Comparison of ENCODE assay signal across 22 mouse cellular contexts in the genomic region with DNA sequence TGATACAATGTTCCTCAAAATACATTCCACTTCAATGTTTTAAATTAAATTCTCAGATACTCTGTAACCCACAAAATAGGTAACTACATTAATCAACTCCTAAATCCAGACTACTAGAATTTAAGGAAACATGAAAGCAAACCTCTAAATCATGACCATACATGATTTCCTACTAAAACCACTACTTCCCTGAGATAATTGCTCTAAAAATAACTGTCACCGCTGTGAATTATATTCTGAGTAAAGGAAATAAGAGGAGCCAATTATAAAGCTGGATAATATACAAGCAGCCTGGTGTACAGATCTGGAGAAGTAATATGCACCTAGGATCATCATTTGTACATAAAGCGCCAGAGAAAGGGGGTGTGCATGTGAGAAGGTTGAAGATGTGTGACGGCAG. TPM values are rescaled to one million over a fixed set of nuclear protein-coding genes. Genes with fewer than 3 reads are reported as not detected.
DNase-seq lines count a peak whose midpoint lies in the region; ATAC-seq and TF ChIP-seq lines count a peak whose summit lies in the region.
"Had no signal": no experiment of that assay in that cellular context is flagged by ENCODE, and none has a peak within 500 bp of the region (broad histone marks: within the 10 kb centered on the region; RNA-seq: fewer than 3 reads in every experiment).

No protein-coding gene starts in this region.

- H3K9ac ChIP-seq in heart, embryonic 12.5 days: no peak overlapping the region
- H3K9ac ChIP-seq in heart, embryonic 16.5 days (ENCODE audit: low read length): peak overlapping the region; percentile 51; the same call in 1 of the 2 replicates
- H3K9ac ChIP-seq in MEL (ENCODE audit: control insufficient read depth, low read depth, low read length, poor library complexity, severe bottlenecking): no peak overlapping the region
- no peak overlapping the region for H3K9ac ChIP-seq in kidney, embryonic 15.5 days
- H3K9ac ChIP-seq: embryonic facial prominence, embryonic 12.5 days; forebrain, embryonic 15.5 days; hindbrain, embryonic 14.5 days had no signal

- TF ChIP-seq EP300 in MEL (IDR thresholded peaks at IDR 0.05; ENCODE audit: low read depth in 1 of 2, low read length in 2 of 2): no peak

- no peaks in the 10 kb centered on the region for H3K27me3 ChIP-seq in heart, embryonic 12.5 days (replicated peaks)
- no peaks in the 10 kb centered on the region for H3K27me3 ChIP-seq in heart, embryonic 16.5 days (ENCODE audit: control insufficient read depth, insufficient read depth, low read length)
- no peaks in the 10 kb centered on the region for H3K27me3 ChIP-seq in MEL (ENCODE audit: control insufficient read depth in 1 of 2, insufficient read depth in 2 of 2, low read length in 2 of 2)
- no peaks in the 10 kb centered on the region for H3K27me3 ChIP-seq in kidney, embryonic 15.5 days
- H3K27me3 ChIP-seq: embryonic facial prominence, embryonic 12.5 days; forebrain, embryonic 15.5 days had no signal

- 50% methylated on average over 3 of the region's 3 CpGs for WGBS in heart, embryonic 12.5 days
- 36% methylated on average over 3 of the region's 3 CpGs for WGBS in heart, embryonic 16.5 days
- 53% methylated on average over 3 of the region's 3 CpGs for WGBS in kidney, embryonic 15.5 days

- peaks cover 65% of the 10 kb centered on the region for H3K4me1 ChIP-seq in heart, embryonic 12.5 days (replicated peaks)
- H3K4me1 ChIP-seq in heart, embryonic 16.5 days (ENCODE audit: control insufficient read depth, insufficient read depth, low read length): peaks cover 52% of the 10 kb centered on the region
- H3K4me1 ChIP-seq in MEL (ENCODE audit: control insufficient read depth in 1 of 2, insufficient read depth in 2 of 2, low read length in 2 of 2): peaks cover 0 to 2% of the 10 kb centered on the region in 2 experiments; a peak in 1 of 4 replicates
- peaks cover 13% of the 10 kb centered on the region; the same call in 1 of the 2 replicates for H3K4me1 ChIP-seq in kidney, embryonic 15.5 days
- H3K4me1 ChIP-seq: embryonic facial prominence, embryonic 12.5 days; forebrain, embryonic 15.5 days; hindbrain, embryonic 10.5 days had no signal

- TF ChIP-seq POLR2A in MEL (IDR thresholded peaks at IDR 0.05; ENCODE audit: control insufficient read depth in 1 of 2, insufficient read depth in 1 of 2, low read depth in 1 of 2, low read length in 2 of 2, poor library complexity in 1 of 2): no peak

- H3K4me3 ChIP-seq in heart, embryonic 12.5 days: no peak overlapping the region
- H3K4me3 ChIP-seq in heart, embryonic 16.5 days (ENCODE audit: low read length): no peak overlapping the region
- no peak overlapping the region for H3K4me3 ChIP-seq in MEL (ENCODE audit: control insufficient read depth in 1 of 2, insufficient read depth in 1 of 2, low read depth in 2 of 2, low read length in 2 of 2)
- no peak overlapping the region for H3K4me3 ChIP-seq in kidney, embryonic 15.5 days (replicated peaks)
- H3K4me3 ChIP-seq: embryonic facial prominence, embryonic 12.5 days; forebrain, embryonic 15.5 days; hindbrain, embryonic 10.5 days had no signal

- no peaks in the 10 kb centered on the region for H3K36me3 ChIP-seq in heart, embryonic 12.5 days
- H3K36me3 ChIP-seq in heart, embryonic 16.5 days (ENCODE audit: control insufficient read depth, insufficient read depth): no peaks in the 10 kb centered on the region
- peaks cover 0 to 2% of the 10 kb centered on the region in 2 experiments; a peak in 2 of 4 replicates for H3K36me3 ChIP-seq in MEL (ENCODE audit: control insufficient read depth in 1 of 2, insufficient read depth in 2 of 2, low read length in 2 of 2)
- no peaks in the 10 kb centered on the region for H3K36me3 ChIP-seq in kidney, embryonic 15.5 days
- H3K36me3 ChIP-seq: embryonic facial prominence, embryonic 12.5 days; forebrain, embryonic 15.5 days; hindbrain, embryonic 10.5 days had no signal

- no peak overlapping the region for H3K4me2 ChIP-seq in heart, embryonic 12.5 days
- H3K4me2 ChIP-seq in heart, embryonic 16.5 days (ENCODE audit: low read depth, low read length): 0 out of 2 replicates have a peak overlapping the region, but pooled peaks have one; percentile 22
- no peak overlapping the region for H3K4me2 ChIP-seq in kidney, embryonic 15.5 days
- H3K4me2 ChIP-seq: embryonic facial prominence, embryonic 12.5 days; forebrain, embryonic 15.5 days; hindbrain, embryonic 14.5 days had no signal

- no peaks in the 10 kb centered on the region for H3K9me3 ChIP-seq in heart, embryonic 12.5 days (replicated peaks)
- H3K9me3 ChIP-seq in heart, embryonic 16.5 days (replicated peaks; ENCODE audit: control insufficient read depth, low read length): no peaks in the 10 kb centered on the region
- no peaks in the 10 kb centered on the region for H3K9me3 ChIP-seq in MEL (replicated peaks; ENCODE audit: insufficient read depth, low read length)
- H3K9me3 ChIP-seq in kidney, embryonic 15.5 days (replicated peaks): no peaks in the 10 kb centered on the region
- H3K9me3 ChIP-seq: embryonic facial prominence, embryonic 12.5 days; forebrain, embryonic 15.5 days; G1E; hindbrain, embryonic 10.5 days had no signal

- no peak for DNase-seq in heart, adult 8-10 months (ENCODE audit: low spot score)
- DNase-seq in heart, postnatal 10 days: no peak
- no peak for DNase-seq in MEL (ENCODE audit: low read depth, low spot score)
- DNase-seq in lung, postnatal 14 days: no peak
- DNase-seq: adrenal gland, postnatal 10 days; B cell, adult 2 months; cerebellum, adult 11 months; cerebellum, adult 8-10 months; cerebellum, postnatal 14 days; gastrocnemius, postnatal 14 days; kidney, adult 2 months had no signal

- peaks cover 26% of the 10 kb centered on the region for H3K79me2 ChIP-seq in MEL (ENCODE audit: control insufficient read depth, insufficient read depth, low read length, poor library complexity)

- no peak for ATAC-seq in heart, embryonic 12.5 days (ENCODE audit: insufficient number of reproducible peaks, low FRiP score)
- ATAC-seq in heart, embryonic 16.5 days (replicated peaks; ENCODE audit: extremely low read depth, insufficient read depth, low FRiP score): no peak
- peak; percentile 31 to 40; a peak in 2 of 4 replicates for ATAC-seq in hematopoietic stem cell, adult 5-6 weeks (replicated peaks in 1 of 2; ENCODE audit: insufficient read depth in 1 of 2, low FRiP score in 2 of 2, low TSS enrichment in 1 of 2, low read depth in 1 of 2, poor library complexity in 2 of 2, severe bottlenecking in 2 of 2)
- no peak for ATAC-seq in kidney, embryonic 15.5 days (replicated peaks; ENCODE audit: low FRiP score)
- ATAC-seq: CD4-positive, CD25-positive, alpha-beta regulatory T cell, adult 4 months; forebrain, embryonic 15.5 days; intestine, embryonic 16.5 days had no signal

- TF ChIP-seq CTCF in MEL (IDR thresholded peaks at IDR 0.05 in 2 of 3, conservative IDR thresholded peaks at IDR 0.05 in 1 of 3; ENCODE audit: control insufficient read depth in 1 of 3, insufficient read depth in 1 of 3, low read depth in 2 of 3, low read length in 3 of 3, poor library complexity in 1 of 3, severe bottlenecking in 1 of 3): no peak

- intact Hi-C loops in heart, postnatal 10 days (cut with DNase I): no loop called here

- no peak for TF ChIP-seq RAD21 in MEL (IDR thresholded peaks at IDR 0.05; ENCODE audit: low read depth, low read length)

- 0 out of 2 replicates have a peak overlapping the region, but pooled peaks have one; percentile 38 for H3K27ac ChIP-seq in heart, embryonic 12.5 days (ENCODE audit: poor library complexity, severe bottlenecking)
- peak overlapping the region; percentile 81 for H3K27ac ChIP-seq in heart, embryonic 16.5 days (ENCODE audit: low read length)
- no peak overlapping the region for H3K27ac ChIP-seq in MEL (ENCODE audit: control insufficient read depth, low read depth, low read length)
- H3K27ac ChIP-seq in kidney, embryonic 15.5 days: no peak overlapping the region
- H3K27ac ChIP-seq: embryonic facial prominence, embryonic 12.5 days; forebrain, embryonic 15.5 days; hindbrain, embryonic 10.5 days; hindbrain, embryonic 14.5 days had no signal

TF ChIP-seq in MEL, 35 proteins besides CTCF, POLR2A, EP300 and RAD21:
- TF ChIP-seq RCOR1 (IDR thresholded peaks at IDR 0.05; ENCODE audit: low read depth, low read length) (peak; percentile 66), MEF2A (IDR thresholded peaks at IDR 0.05; ENCODE audit: extremely low read depth, insufficient replicate concordance, low read depth, low read length, poor library complexity, severe bottlenecking) (peak; percentile 66; the same call in 1 of the 2 replicates), POLR2AphosphoS2 (IDR thresholded peaks at IDR 0.05; ENCODE audit: low read length) (no peak)

RNA-seq across cellular contexts. Expression of gene Hipk3, which starts 37.1 kb away (rescaled TPM):
- polyA plus RNA-seq in heart, embryonic 12.5 days (2016; fragmentation: Nextera tagmentation; extraction: Ambion mirVana): 71.4 and 78.0 TPM in 2 replicates
- total RNA-seq in heart, adult 8-10 months (2022): 100 to 1,000 TPM; 217 to 250 (median 233) TPM
- 33.4 and 37.8 TPM in 2 replicates for polyA plus RNA-seq in heart, embryonic 16.5 days (2015; fragmentation: Nextera tagmentation; extraction: Ambion mirVana)
- 100 to 1,000 TPM; 194 to 211 TPM for total RNA-seq in heart, postnatal 10 days (2021)
- 11.9 and 12.1 TPM in 2 replicates for total RNA-seq in MEL (2012; rRNA removed)
- polyA plus RNA-seq in MEL (2012; ENCODE audit: insufficient read depth in 1 of 2, insufficient read length in 2 of 2, low read depth in 1 of 2, low replicate concordance in 2 of 2, missing spikeins in 1 of 2): 10 to 100 TPM; 17.0 to 19.4 TPM
- total RNA-seq in hematopoietic stem cell, adult 5-6 weeks (2017): 47.8 and 48.7 TPM in 2 replicates
- polyA plus RNA-seq in kidney, embryonic 15.5 days (2015; fragmentation: Nextera tagmentation; extraction: Ambion mirVana): 12.1 and 12.4 TPM in 2 replicates

RNA-seq across cellular contexts. Expression of gene D430041D05Rik, which starts 46.3 kb away (rescaled TPM):
- polyA plus RNA-seq in heart, embryonic 12.5 days (2016; fragmentation: Nextera tagmentation; extraction: Ambion mirVana): 0.04 and 0.09 TPM in 2 replicates
- total RNA-seq in heart, adult 8-10 months (2022): under 1 TPM; 0.03 to 0.06 (median 0.06) TPM
- polyA plus RNA-seq in heart, embryonic 16.5 days (2015; fragmentation: Nextera tagmentation; extraction: Ambion mirVana): 0.15 and 0.20 TPM in 2 replicates
- under 1 TPM; 0.12 to 0.24 TPM for total RNA-seq in heart, postnatal 10 days (2021)
- total RNA-seq in MEL (2012; rRNA removed): 0.46 and 0.69 TPM in 2 replicates
- polyA plus RNA-seq in MEL (2012; ENCODE audit: insufficient read depth in 1 of 2, insufficient read length in 2 of 2, low read depth in 1 of 2, low replicate concordance in 2 of 2, missing spikeins in 1 of 2): 1 to 10 TPM in 1 of 2 experiments, not detected in 1; 1.1 TPM
- total RNA-seq in hematopoietic stem cell, adult 5-6 weeks (2017): under 0.01 TPM in 1 of 2 replicates, not detected in the other
- polyA plus RNA-seq in kidney, embryonic 15.5 days (2015; fragmentation: Nextera tagmentation; extraction: Ambion mirVana): 0.49 and 0.66 TPM in 2 replicates
- polyA plus RNA-seq: CD4-positive, CD25-positive, alpha-beta regulatory T cell, adult 4 months had no signal

Comparison
In these comparisons a context has a peak if more than half of its experiments do, and no peak if none do; other contexts are left out.
1. ATAC-seq: peak in hematopoietic stem cell, adult 5-6 weeks (2 of 2); none in heart, embryonic 12.5 days (single experiment), heart, embryonic 16.5 days (single experiment) and kidney, embryonic 15.5 days (single experiment).
2. H3K27ac ChIP-seq: peak in heart, embryonic 12.5 days (single experiment) and heart, embryonic 16.5 days (single experiment); none in MEL (single experiment) and kidney, embryonic 15.5 days (single experiment).